Mouse (Mus musculus) layer of hippocampus, adult 2 months (tissue): Measurements from ENCODE around the gene Gm49510. TPM values are rescaled to one million over a fixed set of nuclear protein-coding genes. Genes with fewer than 3 reads are reported as not detected.
A peak's percentile ranks its signal among the peaks of the same experiment; 100 is the strongest.

ENCODE experiments used
- DNase-seq, 2 experiments: peaks; one replicate each; pipeline ENCODE4 v3.0.0; 2022; ENCODE audit warnings: low spot score in 2 of 2
- H3K27ac ChIP-seq: fragments of 200-600 bp; 2 replicates; pipeline ENCODE4 v1.8.1; 2022
- H3K4me3 ChIP-seq: fragments of 200-600 bp; 2 replicates; pipeline ENCODE4 v1.8.1; 2022; ENCODE audit warnings: mild to moderate bottlenecking
- CTCF ChIP-seq: fragments of 200-600 bp; conservative IDR thresholded peaks from 2 replicates; pipeline ENCODE4 v1.8.1; 2022; ENCODE audit warnings: antibody characterized with exemption, mild to moderate bottlenecking, moderate library complexity
- long read RNA-seq, 2 experiments: library from polyadenylated mRNA; stranded (forward); transcript quantifications; one replicate each; pipeline ENCODE4 v2.0.0; 2021; ENCODE audit warnings: borderline mapping rate in 2 of 2
- total RNA-seq, 2 experiments: library from RNA; stranded (reverse); gene quantifications; 2 replicates each; pipeline ENCODE4 v1.2.3; 2021

Gene Gm49510
- under 1 TPM in 1 of 2 experiments, not detected in 1; 0.27 TPM for total RNA-seq
- long read RNA-seq, experiment 1, partial matches to known transcripts = 0 of 3 reads
- long read RNA-seq, experiment 1, other reads (novel, unspliced or antisense) = 3 of 3 reads
- long read RNA-seq, experiment 2, partial matches to known transcripts = 0 of 5 reads
- long read RNA-seq, experiment 2, other reads (novel, unspliced or antisense) = 5 of 5 reads

DNA sequence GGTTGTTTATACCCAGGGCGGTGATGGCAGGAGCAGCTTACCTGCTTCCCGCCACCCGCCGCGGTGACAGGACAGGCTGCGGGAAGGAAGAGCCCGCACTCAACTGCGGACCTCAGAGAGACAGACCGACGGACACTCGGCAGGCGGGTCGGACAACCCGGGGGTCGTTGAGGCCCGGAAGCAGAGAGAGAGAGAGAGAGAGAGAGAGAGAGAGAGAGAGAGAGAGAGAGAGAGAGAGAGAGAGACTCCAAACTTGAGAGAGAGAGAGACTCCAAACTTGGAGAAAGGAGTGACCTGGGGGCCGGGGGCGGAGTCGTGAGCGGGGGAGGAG lies at the start of gene Gm49510:
Gene Gm49510, plus strand, starts transcription at position 259 of the 331 bp plus-strand sequence.
- no peak for DNase-seq
- peak within 1 kb of the TSS; percentile 93 for H3K27ac ChIP-seq
- TF ChIP-seq CTCF = no peak
- H3K4me3 ChIP-seq = peak within 1 kb of the TSS; percentile 87

DNA sequence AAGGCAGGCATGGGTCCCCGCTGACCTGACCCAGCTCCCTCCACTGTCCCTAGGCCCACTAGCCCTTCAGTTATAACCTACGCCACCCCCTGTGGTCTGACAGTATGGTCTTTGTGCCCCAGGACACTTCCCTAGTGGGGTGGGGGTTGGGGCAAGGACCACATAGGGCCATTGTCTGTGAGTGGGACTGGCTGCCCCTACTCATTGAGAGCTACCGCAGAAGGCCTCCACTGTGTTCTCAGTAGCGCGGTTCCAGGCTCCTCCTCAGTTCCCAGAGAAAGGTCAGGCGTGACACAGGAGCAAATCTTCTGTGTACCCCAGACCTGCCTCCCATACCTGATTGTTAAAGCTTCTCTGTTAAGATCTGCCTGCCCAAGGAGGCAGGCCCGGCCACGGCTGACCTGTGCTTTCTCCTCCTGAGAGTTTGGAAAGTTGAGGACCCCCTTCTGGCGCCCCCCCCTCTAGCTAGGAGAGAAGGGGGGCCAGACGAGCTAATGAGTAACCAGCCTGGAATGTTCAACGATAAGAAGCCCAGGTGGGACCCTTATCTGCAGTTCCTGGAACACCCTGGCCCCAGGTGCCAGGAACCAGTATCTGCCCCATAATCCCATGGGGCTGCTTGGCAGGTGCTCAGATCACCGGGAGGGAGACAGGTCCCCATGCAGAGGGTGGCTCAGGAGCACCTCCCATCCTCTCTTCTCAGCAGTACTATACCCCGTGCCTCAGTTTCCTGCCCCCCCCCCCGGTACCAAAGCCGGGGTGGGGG lies 49.2 kb upstream of the Gm49510 start:
- Histone ChIP-seq H3K4me3 (no peak overlapping the region), H3K27ac (peak overlapping the region; percentile 70)
- TF ChIP-seq CTCF = no peak
- peak in 1 of 2 experiments; percentile 39 for DNase-seq

DNA sequence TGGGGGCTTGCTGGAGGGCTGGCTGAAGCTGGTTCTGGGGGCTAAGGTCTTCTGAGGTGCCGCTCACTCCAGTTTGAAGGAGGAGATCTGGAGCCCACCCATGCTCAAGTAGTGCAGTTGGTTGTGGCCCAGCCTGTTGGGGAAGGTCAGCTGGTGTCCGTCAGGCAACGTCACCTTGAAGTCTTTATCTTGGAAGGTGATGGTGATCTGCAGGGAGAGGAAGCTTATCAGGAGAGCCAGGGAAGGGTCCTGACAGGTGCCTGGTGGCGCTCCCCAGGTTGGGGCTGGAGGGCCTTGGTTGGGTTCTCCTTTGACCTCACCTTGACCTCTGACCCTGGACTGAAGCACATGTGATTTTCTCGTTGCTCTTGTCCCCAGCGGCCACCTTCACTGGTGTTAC lies 48.5 kb upstream of the Gm49510 start:
- no peak for TF ChIP-seq CTCF
- H3K4me3 ChIP-seq = no peak overlapping the region

GRCm38 (mm10) chr15:78851505-78852153 lies 47.8 kb upstream of the Gm49510 start:
- DNase-seq = peak; percentile 90 to 97
- peak; percentile 97 for TF ChIP-seq CTCF
- peak overlapping the region; percentile 70 for H3K27ac ChIP-seq
- H3K4me3 ChIP-seq = no peak overlapping the region; the same call in 1 of the 2 replicates

More for the DNA sequence above, 48.5 kb upstream of the Gm49510 start:
- peak overlapping the region; percentile 70 for H3K27ac ChIP-seq
- no peak for DNase-seq

- Histone ChIP-seq H3K27ac (0 out of 2 replicates have a peak within 1 kb of the TSS, but pooled peaks have one; percentile 20), H3K4me3 (no peak within 1 kb of the TSS)
- no peak for TF ChIP-seq CTCF
- no peak for DNase-seq
These were observed 44.0 kb upstream of the Gm49510 start, which contains the start of gene Lgals2 for GRCm38 (mm10) chr15:78855303-78855965. TSS of gene Lgals2 (minus strand) at chr15:78855529.

DNA sequence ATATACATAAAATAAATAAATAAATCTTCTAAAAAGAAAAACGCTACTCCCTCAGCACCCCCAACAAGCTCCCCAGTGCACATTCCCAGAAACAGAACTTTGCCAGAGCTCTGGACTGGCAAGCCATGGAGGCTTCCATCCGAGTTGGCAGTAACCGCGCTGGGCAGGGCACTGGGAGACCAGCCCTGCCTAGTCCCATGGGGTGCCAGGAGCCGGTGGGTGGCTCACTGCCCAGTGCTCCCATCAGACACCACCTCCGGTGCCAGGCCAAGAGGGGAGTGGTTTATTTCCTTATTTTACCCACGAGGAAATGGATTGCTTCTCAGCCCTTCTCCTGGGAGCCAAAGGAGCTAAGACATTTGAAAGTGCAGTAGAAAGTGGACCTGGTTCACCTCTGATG lies 42.5 kb upstream of the Gm49510 start:
- peak overlapping the region; percentile 24 for H3K27ac ChIP-seq
- H3K4me3 ChIP-seq = no peak overlapping the region
- no peak for TF ChIP-seq CTCF
- DNase-seq = peak; percentile 54 to 71

DNA sequence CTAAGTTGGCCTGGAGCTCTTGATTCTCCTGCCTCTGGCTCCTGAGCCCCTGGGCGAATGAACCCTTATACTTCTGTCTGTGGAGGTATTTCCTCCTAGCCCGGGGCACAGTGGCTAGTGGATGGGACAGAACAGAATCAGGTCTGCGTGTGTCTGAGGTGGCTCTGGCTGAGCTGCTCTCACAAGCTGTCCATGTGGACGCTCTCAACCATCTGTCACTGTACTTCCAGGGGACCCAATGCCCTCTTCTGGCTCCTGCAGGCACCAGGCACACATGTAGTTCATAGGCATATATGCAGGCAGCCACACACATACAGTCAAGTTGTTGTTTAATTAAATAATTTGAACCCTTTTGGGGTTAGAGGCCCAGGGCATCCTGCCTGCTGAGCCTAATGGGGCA lies 40.2 kb upstream of the Gm49510 start:
- TF ChIP-seq CTCF = no peak
- no peak for DNase-seq
- Histone ChIP-seq H3K4me3 (no peak overlapping the region), H3K27ac (no peak overlapping the region)

GRCm38 (mm10) chr15:78859714-78860113 lies 39.8 kb upstream of the Gm49510 start:
- no peak for TF ChIP-seq CTCF
- no peak overlapping the region for H3K4me3 ChIP-seq
- no peak for DNase-seq
- H3K27ac ChIP-seq = no peak overlapping the region

- Histone ChIP-seq H3K27ac (no peak overlapping the region), H3K4me3 (no peak overlapping the region)
- no peak for TF ChIP-seq CTCF
- no peak for DNase-seq
These were observed 37.2 kb upstream of the Gm49510 start for GRCm38 (mm10) chr15:78862280-78862679.

DNA sequence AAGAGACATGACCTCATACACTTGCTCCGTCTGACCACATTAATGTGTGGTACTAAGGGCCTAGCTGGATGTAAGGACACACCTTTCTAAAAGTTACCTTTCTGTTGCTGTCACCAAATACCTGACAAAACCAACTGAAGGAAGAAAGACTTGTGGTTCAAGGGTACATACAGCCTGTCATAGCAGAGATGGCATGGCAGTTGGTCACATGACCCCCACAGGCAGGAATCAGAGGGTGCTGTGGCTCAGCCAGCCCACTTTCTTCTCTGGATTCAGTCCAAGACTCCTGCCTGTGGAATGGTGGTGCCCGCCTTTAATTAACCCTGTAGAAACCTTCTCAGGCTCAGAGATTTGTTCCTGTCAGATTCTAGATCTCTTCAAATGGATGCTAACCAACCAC lies 36.3 kb upstream of the Gm49510 start:
- no peak for TF ChIP-seq CTCF
- no peak for DNase-seq
- Histone ChIP-seq H3K27ac (no peak overlapping the region), H3K4me3 (no peak overlapping the region)

DNA sequence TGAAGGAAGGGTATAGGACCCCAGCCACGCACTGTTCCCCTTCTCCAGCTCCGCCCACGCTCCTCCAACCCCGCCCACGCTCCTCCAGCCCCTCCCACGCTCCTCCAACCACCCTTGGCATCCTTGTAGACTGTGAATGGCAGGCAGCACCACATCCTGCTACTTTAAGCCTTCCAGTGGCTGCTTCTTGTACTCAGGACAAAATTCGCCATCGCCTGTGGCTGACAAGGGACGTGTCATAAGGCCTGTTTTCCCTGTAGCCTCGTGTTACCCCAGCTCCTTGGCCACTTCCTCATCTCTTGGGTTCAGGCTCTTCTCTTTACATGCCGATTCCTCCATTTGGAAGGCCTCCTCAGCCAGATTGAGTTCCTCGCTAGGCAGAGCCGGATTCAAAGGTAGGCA lies 35.6 kb upstream of the Gm49510 start:
- H3K4me3 ChIP-seq = no peak overlapping the region
- TF ChIP-seq CTCF = no peak
- no peak for DNase-seq
- no peak overlapping the region for H3K27ac ChIP-seq

DNA sequence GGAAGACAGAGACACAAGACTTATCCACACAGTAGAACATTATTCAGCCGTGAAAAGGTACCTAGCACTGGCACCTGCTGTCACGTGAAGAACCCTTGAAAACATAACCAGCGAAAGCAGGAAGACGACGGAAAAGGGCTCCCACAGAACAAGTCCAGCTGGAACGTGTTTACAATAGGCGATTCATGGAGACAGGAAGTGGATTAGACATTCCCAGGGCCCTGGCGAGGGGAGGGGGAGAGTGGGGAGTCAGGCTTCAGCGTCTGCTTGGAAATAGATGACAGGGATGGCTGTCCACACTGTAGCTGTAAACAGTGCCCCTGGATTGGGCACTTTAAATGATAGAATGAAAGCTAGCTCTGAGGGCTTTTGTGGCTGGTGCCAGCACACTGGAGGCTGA lies 31.1 kb upstream of the Gm49510 start:
- no peak overlapping the region for H3K4me3 ChIP-seq
- no peak for TF ChIP-seq CTCF
- peak in 1 of 2 experiments; percentile 32 for DNase-seq
- H3K27ac ChIP-seq = peak overlapping the region; percentile 65; the same call in 1 of the 2 replicates

DNA sequence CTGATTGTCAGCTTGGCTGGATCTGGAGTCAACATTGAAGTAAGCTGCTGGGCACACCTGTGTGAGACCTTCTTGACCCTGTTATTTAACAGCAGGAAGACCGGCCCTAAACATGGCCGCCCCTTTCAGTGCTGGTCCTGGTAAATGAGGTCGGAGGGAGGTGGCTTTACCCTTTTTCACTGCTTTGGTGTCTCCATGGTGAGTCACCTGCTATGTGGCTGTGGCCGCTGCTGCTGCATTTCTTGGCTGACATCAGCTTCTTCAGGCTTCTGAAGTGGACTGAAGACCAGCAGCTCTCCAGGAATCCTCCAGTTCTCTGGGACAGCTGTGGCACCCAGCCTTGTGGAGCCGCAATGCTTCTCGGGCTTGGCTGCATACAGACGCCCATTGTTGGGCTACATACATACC lies 30.6 kb upstream of the Gm49510 start:
- no peak overlapping the region for H3K4me3 ChIP-seq
- no peak for TF ChIP-seq CTCF
- H3K27ac ChIP-seq = peak overlapping the region; percentile 65; the same call in 1 of the 2 replicates
- DNase-seq = no peak
